ENCODE assay signal across 25 mouse cellular contexts in the genomic region with DNA sequence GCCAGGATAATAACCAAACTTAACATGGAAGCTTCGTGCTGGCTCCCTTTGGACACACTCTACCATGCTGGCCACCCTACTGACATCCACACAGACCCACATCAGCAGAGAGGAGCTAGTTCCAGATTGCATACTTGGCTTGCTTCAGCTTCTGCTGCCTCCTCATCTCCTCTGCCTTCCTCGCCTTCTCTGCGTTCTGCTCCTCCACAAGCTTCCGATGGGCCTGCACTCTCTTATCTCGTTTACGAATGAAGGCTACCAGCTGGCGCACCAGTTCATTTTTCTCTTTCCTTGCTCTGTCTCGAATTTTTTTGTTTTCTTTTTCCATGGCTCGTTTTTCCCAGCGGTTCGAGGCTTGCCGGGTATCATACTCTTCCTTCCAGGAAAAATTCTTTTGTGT. TPM values are rescaled to one million over a fixed set of nuclear protein-coding genes. Genes with fewer than 3 reads are reported as not detected.
A peak's percentile ranks its signal among the peaks of the same experiment; 100 is the strongest.
DNase-seq lines count a peak whose midpoint lies in the region; ATAC-seq and TF ChIP-seq lines count a peak whose summit lies in the region.
"Had no signal": no experiment of that assay in that cellular context is flagged by ENCODE, and none has a peak within 500 bp of the region (broad histone marks: within the 10 kb centered on the region; RNA-seq: fewer than 3 reads in every experiment).

No protein-coding gene starts in this region.

- peak; percentile 86 for ATAC-seq in frontal cortex, adult (ENCODE audit: low TSS enrichment)
- ATAC-seq: activated CD4-positive, CD25-positive, alpha-beta regulatory T cell, adult 4 months; forebrain, embryonic 16.5 days; intestine, embryonic 16.5 days; midbrain, embryonic 13.5 days had no signal

- no peak for DNase-seq in frontal cortex, postnatal 25 days (ENCODE audit: low spot score in 2 of 2)
- DNase-seq in kidney, postnatal 10 days, result peak; percentile 64
- no peak for DNase-seq in kidney, adult 8-10 months
- no peak for DNase-seq in left cerebral cortex, adult 2 months (ENCODE audit: extremely low spot score in 1 of 2, low spot score in 2 of 2)
- no peak for DNase-seq in left cerebral cortex, postnatal 10 days (ENCODE audit: extremely low spot score in 1 of 2, low spot score in 2 of 2)
- DNase-seq in urinary bladder, postnatal 14 days (ENCODE audit: low spot score), result peak; percentile 9
- DNase-seq in urinary bladder, postnatal 36 days (ENCODE audit: low spot score in 2 of 2), result no peak
- DNase-seq: adrenal gland, adult 2 months; adrenal gland, postnatal 36 days; cerebellum, adult 2 months; cerebellum, postnatal 14 days; gastrocnemius, postnatal 10 days; liver, embryonic 13.5 days; lung, adult 18-20 months; thymus, postnatal 4 days had no signal

- intact Hi-C loops in left cerebral cortex, adult 2 months (cut with DNase I), result loop anchor here (5.0 kb wide), 1 partner anchor 49 kb away; no protein-coding TSS in a partner anchor
- intact Hi-C loops in left cerebral cortex, postnatal 10 days (cut with DNase I), result no loop called here

- peak overlapping the region; percentile 56; the same call in 1 of the 2 replicates for H3K27ac ChIP-seq in left cerebral cortex, adult 2 months
- H3K27ac ChIP-seq: hindbrain, embryonic 12.5 days; limb, embryonic 10.5 days; limb, embryonic 15.5 days; liver, embryonic 13.5 days; midbrain, embryonic 13.5 days; neural tube, embryonic 13.5 days had no signal

- no peak overlapping the region for H3K4me3 ChIP-seq in left cerebral cortex, adult 2 months
- H3K4me3 ChIP-seq: erythroblast, embryonic 14.5 days; hindbrain, embryonic 12.5 days; limb, embryonic 10.5 days; limb, embryonic 15.5 days; liver, embryonic 13.5 days; midbrain, embryonic 13.5 days; neural tube, embryonic 13.5 days had no signal

- no peak for TF ChIP-seq CTCF in left cerebral cortex, adult 2 months (IDR thresholded peaks at IDR 0.05)

RNA-seq across cellular contexts. Expression of a gene that starts 9.3 kb away (rescaled TPM):
- total RNA-seq in left cerebral cortex, adult 2 months (2021), result 10 to 100 TPM; 31.3 to 36.5 TPM
- total RNA-seq in left cerebral cortex, postnatal 10 days (2021), result 10 to 100 TPM; 12.2 to 12.6 TPM

RNA-seq across cellular contexts. Expression of a gene that starts 24.8 kb away (rescaled TPM):
- 10 to 100 TPM; 18.2 to 22.3 TPM for total RNA-seq in left cerebral cortex, adult 2 months (2021)
- total RNA-seq in left cerebral cortex, postnatal 10 days (2021), result 10 to 100 TPM; 20.8 to 23.1 TPM

RNA-seq across cellular contexts. Expression of a gene that starts 24.8 kb away (rescaled TPM):
- total RNA-seq in left cerebral cortex, adult 2 months (2021), result 10 to 100 TPM; 14.4 to 15.6 TPM
- total RNA-seq in left cerebral cortex, postnatal 10 days (2021), result 10 to 100 TPM; 10.4 to 12.8 TPM

Comparison
In these comparisons a context has a peak if more than half of its experiments do, and no peak if none do; other contexts are left out.
1. DNase-seq: peak in kidney, postnatal 10 days (single experiment) and urinary bladder, postnatal 14 days (single experiment); none in frontal cortex, postnatal 25 days (0 of 2), kidney, adult 8-10 months (0 of 2), left cerebral cortex, adult 2 months (0 of 2), left cerebral cortex, postnatal 10 days (0 of 2) and urinary bladder, postnatal 36 days (0 of 2).